Mouse (Mus musculus) MEL (cell line): ENCODE data around the gene Ginm1. TPM values are rescaled to one million over a fixed set of nuclear protein-coding genes. Genes with fewer than 3 reads are reported as not detected.
A peak's percentile ranks its signal among the peaks of the same experiment; 100 is the strongest.

Source experiments
- DNase-seq: peaks from one replicate; pipeline ENCODE4 v3.0.0; 2011; ENCODE audit warnings: low read depth, low spot score
- H3K27ac ChIP-seq: 2 replicates; pipeline ENCODE4 v1.5.1; 2012; ENCODE audit warnings: low read depth, mild to moderate bottlenecking, control low read depth, low read length, moderate library complexity; ENCODE audit not compliant: control insufficient read depth
- H3K27me3 ChIP-seq, 2 experiments: fragments of 150-350 bp in 1 of 2; sonication (generic) in 1 of 2; 2 replicates each; pipeline ENCODE4 v1.6.1; 2012; ENCODE audit warnings: low read length in 2 of 2, mild to moderate bottlenecking in 2 of 2, improper control_type of control experiment in 1 of 2, moderate library complexity in 1 of 2; ENCODE audit not compliant: insufficient read depth in 2 of 2, control insufficient read depth in 1 of 2
- H3K36me3 ChIP-seq, 2 experiments: 2 replicates each; pipeline ENCODE4 v1.6.1; 2012 to 2014; ENCODE audit warnings: low read length in 2 of 2, improper control_type of control experiment in 1 of 2, inconsistent platforms in 1 of 2, mild to moderate bottlenecking in 1 of 2; ENCODE audit not compliant: insufficient read depth in 2 of 2, control insufficient read depth in 1 of 2
- H3K4me1 ChIP-seq, 2 experiments: fragments of 150-350 bp in 1 of 2; sonication (generic) in 1 of 2; 2 replicates each; pipeline ENCODE4 v1.6.1; 2012; ENCODE audit warnings: low read length in 2 of 2, improper control_type of control experiment in 1 of 2, mild to moderate bottlenecking in 1 of 2; ENCODE audit not compliant: insufficient read depth in 2 of 2, control insufficient read depth in 1 of 2
- H3K4me3 ChIP-seq, 2 experiments: fragments of 150-350 bp in 1 of 2; sonication (generic) in 1 of 2; 2 replicates each; pipeline ENCODE4 v1.5.1; 2012; ENCODE audit warnings: low read depth in 2 of 2, low read length in 2 of 2, mild to moderate bottlenecking in 2 of 2, moderate library complexity in 2 of 2, control low read depth in 1 of 2, improper control_type of control experiment in 1 of 2; ENCODE audit not compliant: control insufficient read depth in 1 of 2, insufficient read depth in 1 of 2
- H3K79me2 ChIP-seq: 2 replicates; pipeline ENCODE4 v1.6.1; 2012; ENCODE audit warnings: mild to moderate bottlenecking, low read length, moderate library complexity; ENCODE audit not compliant: control insufficient read depth, poor library complexity, insufficient read depth
- H3K9ac ChIP-seq: 2 replicates; pipeline ENCODE4 v1.6.1; 2012; ENCODE audit warnings: low read depth, mild to moderate bottlenecking, control low read depth, low read length, moderate library complexity; ENCODE audit not compliant: control insufficient read depth, poor library complexity, severe bottlenecking
- H3K9me3 ChIP-seq: fragments of 150-350 bp; sonication (generic); replicated peaks from 2 replicates; pipeline ENCODE4 v1.6.1; 2012; ENCODE audit warnings: mild to moderate bottlenecking, low read length, improper control_type of control experiment, moderate library complexity; ENCODE audit not compliant: insufficient read depth
- BHLHE40 ChIP-seq: IDR thresholded peaks from 2 replicates; pipeline ENCODE4 v1.6.1; 2012; ENCODE audit warnings: low read depth, mild to moderate bottlenecking, inconsistent platforms, low read length, improper control_type of control experiment, borderline replicate concordance
- CHD1 ChIP-seq: IDR thresholded peaks from 2 replicates; pipeline ENCODE4 v1.6.1; 2012; ENCODE audit warnings: low read depth, mild to moderate bottlenecking, inconsistent platforms, low read length, improper control_type of control experiment
- CTCF ChIP-seq, 3 experiments: IDR thresholded peaks in 2 of 3; conservative IDR thresholded peaks in 1 of 3; 2 replicates each; pipeline ENCODE4 v1.5.1; 2011 to 2012; ENCODE audit warnings: low read length in 3 of 3, low read depth in 2 of 3, mild to moderate bottlenecking in 2 of 3, improper control_type of control experiment in 1 of 3, inconsistent platforms in 1 of 3, mixed read lengths in 1 of 3, moderate library complexity in 1 of 3; ENCODE audit not compliant: control insufficient read depth in 1 of 3, insufficient read depth in 1 of 3, poor library complexity in 1 of 3, severe bottlenecking in 1 of 3
- E2F4 ChIP-seq: IDR thresholded peaks from 2 replicates; pipeline ENCODE4 v1.6.1; 2011; ENCODE audit warnings: low read depth, low read length, improper control_type of control experiment, borderline replicate concordance
- ELF1 ChIP-seq: IDR thresholded peaks from 2 replicates; pipeline ENCODE4 v1.6.1; 2014; ENCODE audit warnings: low read depth, mild to moderate bottlenecking, inconsistent platforms, low read length, improper control_type of control experiment, moderate library complexity
- ETS1 ChIP-seq: IDR thresholded peaks from 2 replicates; pipeline ENCODE4 v1.6.1; 2012; ENCODE audit warnings: low read depth, mild to moderate bottlenecking, inconsistent platforms, low read length, improper control_type of control experiment, moderate library complexity
- GATA1 ChIP-seq: IDR thresholded peaks from 2 replicates; pipeline ENCODE4 v1.6.1; 2011; ENCODE audit warnings: low read depth, low read length, improper control_type of control experiment
- HCFC1 ChIP-seq: IDR thresholded peaks from 2 replicates; pipeline ENCODE4 v1.6.1; 2012; ENCODE audit warnings: low read depth, mild to moderate bottlenecking, inconsistent platforms, low read length, improper control_type of control experiment, moderate library complexity
- JUND ChIP-seq: IDR thresholded peaks from 2 replicates; pipeline ENCODE4 v1.6.1; 2011; ENCODE audit warnings: low read depth, mild to moderate bottlenecking, improper control_type of control experiment, low read length
- KAT2A ChIP-seq: conservative IDR thresholded peaks from 2 replicates; pipeline ENCODE4 v1.6.1; 2012; ENCODE audit warnings: low read depth, low read length, improper control_type of control experiment, inconsistent platforms
- MAX ChIP-seq: IDR thresholded peaks from 2 replicates; pipeline ENCODE4 v1.6.1; 2011; ENCODE audit warnings: low read length, improper control_type of control experiment
- MAZ ChIP-seq: IDR thresholded peaks from 2 replicates; pipeline ENCODE4 v1.6.1; 2012; ENCODE audit warnings: low read depth, mild to moderate bottlenecking, inconsistent platforms, low read length, improper control_type of control experiment
- MEF2A ChIP-seq: IDR thresholded peaks from 2 replicates; pipeline ENCODE4 v1.6.1; 2014; ENCODE audit warnings: low read depth, mild to moderate bottlenecking, inconsistent platforms, low read length, improper control_type of control experiment; ENCODE audit not compliant: poor library complexity, insufficient replicate concordance, severe bottlenecking; ENCODE audit errors: extremely low read depth
- MXI1 ChIP-seq: IDR thresholded peaks from 2 replicates; pipeline ENCODE4 v1.6.1; 2011; ENCODE audit warnings: mild to moderate bottlenecking, low read depth, low read length, improper control_type of control experiment
- MYC ChIP-seq: IDR thresholded peaks from 2 replicates; pipeline ENCODE4 v1.6.1; 2011; ENCODE audit warnings: low read depth, mild to moderate bottlenecking, low read length, improper control_type of control experiment, moderate library complexity
- NELFE ChIP-seq: IDR thresholded peaks from 2 replicates; pipeline ENCODE4 v1.6.1; 2011; ENCODE audit warnings: low read depth, low read length, improper control_type of control experiment
- POLR2A ChIP-seq, 2 experiments: IDR thresholded peaks; 2 replicates each; pipeline ENCODE4 v1.6.1; 2011 to 2012; ENCODE audit warnings: low read length in 2 of 2, mild to moderate bottlenecking in 2 of 2, control low read depth in 1 of 2, improper control_type of control experiment in 1 of 2, low read depth in 1 of 2, moderate library complexity in 1 of 2; ENCODE audit not compliant: control insufficient read depth in 1 of 2, insufficient read depth in 1 of 2, poor library complexity in 1 of 2
- POLR2AphosphoS2 ChIP-seq: IDR thresholded peaks from 2 replicates; pipeline ENCODE4 v1.6.1; 2011; ENCODE audit warnings: low read length, improper control_type of control experiment
- POLR2AphosphoS5 ChIP-seq: IDR thresholded peaks from 2 replicates; pipeline ENCODE4 v1.6.1; 2012; ENCODE audit warnings: low read depth, borderline replicate concordance, mild to moderate bottlenecking, inconsistent platforms, low read length, moderate library complexity, mixed read lengths
- RAD21 ChIP-seq: IDR thresholded peaks from 2 replicates; pipeline ENCODE4 v1.6.1; 2011; ENCODE audit warnings: mild to moderate bottlenecking, low read depth, low read length, improper control_type of control experiment
- RCOR1 ChIP-seq: IDR thresholded peaks from 2 replicates; pipeline ENCODE4 v1.6.1; 2012; ENCODE audit warnings: low read depth, mild to moderate bottlenecking, inconsistent platforms, low read length, improper control_type of control experiment
- SIN3A ChIP-seq: IDR thresholded peaks from 2 replicates; pipeline ENCODE4 v1.6.1; 2012; ENCODE audit warnings: low read length, improper control_type of control experiment, inconsistent platforms
- TAL1 ChIP-seq: IDR thresholded peaks from 2 replicates; pipeline ENCODE4 v1.6.1; 2012; ENCODE audit warnings: mild to moderate bottlenecking, inconsistent platforms, low read length, moderate library complexity, mixed read lengths
- TBP ChIP-seq: IDR thresholded peaks from 2 replicates; pipeline ENCODE4 v1.8.0; 2011; ENCODE audit warnings: low read depth, low read length, improper control_type of control experiment
- TCF12 ChIP-seq: IDR thresholded peaks from 2 replicates; pipeline ENCODE4 v1.6.1; 2014; ENCODE audit warnings: low read depth, mild to moderate bottlenecking, inconsistent platforms, low read length, improper control_type of control experiment, moderate library complexity
- UBTF ChIP-seq: IDR thresholded peaks from 2 replicates; pipeline ENCODE4 v1.6.1; 2012; ENCODE audit warnings: low read depth, mild to moderate bottlenecking, inconsistent platforms, low read length, improper control_type of control experiment, moderate library complexity, borderline replicate concordance; ENCODE audit not compliant: insufficient read depth
- USF1 ChIP-seq: IDR thresholded peaks from 2 replicates; pipeline ENCODE4 v1.6.1; 2014; ENCODE audit warnings: low read depth, mild to moderate bottlenecking, inconsistent platforms, low read length, improper control_type of control experiment, moderate library complexity
- USF2 ChIP-seq, 2 experiments: IDR thresholded peaks; 2 replicates each; pipeline ENCODE4 v1.6.1; 2011 to 2012; ENCODE audit warnings: improper control_type of control experiment in 2 of 2, low read length in 2 of 2, borderline replicate concordance in 1 of 2, inconsistent platforms in 1 of 2, low read depth in 1 of 2, mild to moderate bottlenecking in 1 of 2; ENCODE audit not compliant: insufficient read depth in 1 of 2
- ZKSCAN1 ChIP-seq: IDR thresholded peaks from 2 replicates; pipeline ENCODE4 v1.6.1; 2012; ENCODE audit warnings: low read depth, mild to moderate bottlenecking, inconsistent platforms, low read length, improper control_type of control experiment, moderate library complexity
- ZMIZ1 ChIP-seq: IDR thresholded peaks from 2 replicates; pipeline ENCODE4 v1.6.1; 2012; ENCODE audit warnings: low read depth, mild to moderate bottlenecking, inconsistent platforms, low read length, improper control_type of control experiment, moderate library complexity
- ZNF384 ChIP-seq: IDR thresholded peaks from 2 replicates; pipeline ENCODE4 v1.6.1; 2012; ENCODE audit warnings: low read depth, mild to moderate bottlenecking, inconsistent platforms, low read length, improper control_type of control experiment
- polyA plus RNA-seq, 2 experiments: library from polyadenylated mRNA; stranded (reverse) in 1 of 2; unstranded in 1 of 2; fragments of >175 nt in 1 of 2; fragments of >200 nt in 1 of 2; gene quantifications; 2 replicates each; pipeline versions ENCODE4 v1.2.1 to v1.2.4; 2012; ENCODE audit warnings: low replicate concordance in 2 of 2, low read depth in 1 of 2; ENCODE audit not compliant: insufficient read length in 2 of 2, insufficient read depth in 1 of 2, missing spikeins in 1 of 2
- total RNA-seq: library from RNA; depleted of rRNA; stranded (reverse); fragments of 300-350 nt; gene quantifications from 2 replicates; pipeline ENCODE4 v1.2.3, GENCODE M21; 2012

The Ginm1 gene
- total and polyA plus RNA-seq, 3 experiments, result 9.2 to 13.8 TPM; not detected in 1

DNA sequence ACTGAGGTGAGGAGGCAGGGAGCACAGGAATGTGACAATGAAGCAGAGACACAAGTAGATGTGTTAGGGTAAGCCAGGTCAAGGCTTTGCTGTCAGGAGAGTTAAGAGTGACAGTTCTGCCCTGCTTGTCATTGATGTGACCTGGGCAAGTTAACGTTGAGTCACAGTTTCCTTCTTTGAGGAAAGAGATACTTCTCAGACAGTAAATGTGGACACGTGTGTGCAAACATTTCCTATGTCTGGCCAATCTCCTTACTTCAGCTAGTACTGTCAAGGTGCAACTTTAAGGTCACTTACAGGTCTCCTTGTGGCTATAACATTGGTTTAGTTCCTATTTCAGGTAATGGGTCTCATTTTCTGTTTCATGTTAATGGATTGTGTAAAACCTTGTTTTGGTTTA, 23.9 kb upstream of the Ginm1 start:
- no peak overlapping the region for H3K27ac ChIP-seq
- H3K4me1 ChIP-seq, result no peaks in the 10 kb centered on the region; a peak in 1 of 4 replicates
- no peak for DNase-seq
- H3K9me3 ChIP-seq, result no peaks in the 10 kb centered on the region
- no peaks in the 10 kb centered on the region for H3K79me2 ChIP-seq
- H3K27me3 ChIP-seq, result no peaks in the 10 kb centered on the region
- no peak overlapping the region for H3K9ac ChIP-seq
- no peak overlapping the region for H3K4me3 ChIP-seq
- TF ChIP-seq BHLHE40, result no peak
- no peak for TF ChIP-seq TAL1
- TF ChIP-seq ZMIZ1, result no peak
- no peak for TF ChIP-seq POLR2A (IDR thresholded peaks at IDR 0.05; ENCODE audit: control insufficient read depth in 1 of 2, insufficient read depth in 1 of 2, low read depth in 1 of 2, low read length in 2 of 2, poor library complexity in 1 of 2)
- TF ChIP-seq CTCF (IDR thresholded peaks at IDR 0.05 in 2 of 3, conservative IDR thresholded peaks at IDR 0.05 in 1 of 3; ENCODE audit: control insufficient read depth in 1 of 3, insufficient read depth in 1 of 3, low read depth in 2 of 3, low read length in 3 of 3, poor library complexity in 1 of 3, severe bottlenecking in 1 of 3), result no peak
- TF ChIP-seq E2F4, result no peak
- peaks cover 2 to 16% of the 10 kb centered on the region in 2 experiments; a peak in 3 of 4 replicates for H3K36me3 ChIP-seq

DNA sequence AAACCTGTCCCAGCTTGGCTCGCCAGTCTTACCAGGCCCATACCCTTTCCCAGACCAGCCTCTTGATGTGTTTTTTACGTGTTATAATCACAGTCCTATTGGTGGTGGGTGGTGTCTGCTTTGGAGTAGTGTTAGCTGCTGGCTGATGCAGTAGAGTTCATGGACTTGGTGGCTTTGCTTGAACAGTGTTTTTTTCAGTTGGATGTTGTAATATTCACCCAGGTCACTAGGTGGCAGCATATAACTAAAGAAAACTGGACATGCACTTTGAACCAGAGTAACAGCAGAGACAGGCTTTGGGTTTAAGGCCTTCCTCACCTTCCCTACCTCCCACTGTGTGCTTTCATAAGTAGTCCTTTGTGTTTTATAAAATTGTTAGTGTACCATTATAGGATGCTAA, 17.3 kb upstream of the Ginm1 start:
- Histone ChIP-seq H3K4me1 (no peaks in the 10 kb centered on the region), H3K27me3 (no peaks in the 10 kb centered on the region), H3K9ac (no peak overlapping the region), H3K27ac (no peak overlapping the region), H3K4me3 (no peak overlapping the region), H3K79me2 (no peaks in the 10 kb centered on the region), H3K36me3 (peaks cover 0 to 26% of the 10 kb centered on the region in 2 experiments; a peak in 2 of 4 replicates), H3K9me3 (no peaks in the 10 kb centered on the region)
- peak; percentile 77 for DNase-seq
- TF ChIP-seq ZMIZ1 (no peak), RAD21 (peak; percentile 61), GATA1 (no peak), MAX (no peak), KAT2A (no peak), CTCF (IDR thresholded peaks at IDR 0.05 in 2 of 3, conservative IDR thresholded peaks at IDR 0.05 in 1 of 3; ENCODE audit: control insufficient read depth in 1 of 3, insufficient read depth in 1 of 3, low read depth in 2 of 3, low read length in 3 of 3, poor library complexity in 1 of 3, severe bottlenecking in 1 of 3) (peak; percentile 41 to 75 (median 71)), POLR2A (IDR thresholded peaks at IDR 0.05; ENCODE audit: control insufficient read depth in 1 of 2, insufficient read depth in 1 of 2, low read depth in 1 of 2, low read length in 2 of 2, poor library complexity in 1 of 2) (no peak), BHLHE40 (no peak), NELFE (no peak), MAZ (no peak), ZNF384 (peak; percentile 74), TBP (no peak), USF2 (IDR thresholded peaks at IDR 0.05; ENCODE audit: borderline replicate concordance in 1 of 2, insufficient read depth in 1 of 2, low read depth in 1 of 2, low read length in 2 of 2) (no peak), CHD1 (no peak), USF1 (no peak), ETS1 (no peak), ELF1 (no peak), HCFC1 (no peak), MEF2A (no peak), MXI1 (no peak), POLR2AphosphoS5 (no peak), UBTF (no peak), JUND (no peak), POLR2AphosphoS2 (no peak), RCOR1 (no peak), E2F4 (no peak), SIN3A (no peak), TCF12 (no peak), ZKSCAN1 (no peak), MYC (no peak)
